Mouse (Mus musculus) gastrocnemius, postnatal 4 days (tissue): ENCODE data around the gene Rgs4. TPM values are rescaled to one million over a fixed set of nuclear protein-coding genes. Genes with fewer than 3 reads are reported as not detected.
A peak's percentile ranks its signal among the peaks of the same experiment; 100 is the strongest.

Source experiments
- DNase-seq, 2 experiments: peaks; one replicate each; pipeline ENCODE4 v3.0.0; 2021 to 2022; ENCODE audit warnings: low spot score in 2 of 2, mixed read lengths in 2 of 2
- long read RNA-seq, 2 experiments: library from polyadenylated mRNA; stranded (forward); transcript quantifications; one replicate each; pipeline ENCODE4 v2.0.0; 2021
- total RNA-seq, 2 experiments: library from RNA; stranded (reverse); gene quantifications; 2 replicates each; pipeline ENCODE4 v1.2.3; 2021

The Rgs4 gene
- 1 to 10 TPM; 5.1 to 5.5 TPM for total RNA-seq
- long read RNA-seq, experiment 1, partial matches to known transcripts, result 0 of 3 reads
- long read RNA-seq, experiment 1, other reads (novel, unspliced or antisense), result 1 of 3 reads
- long read RNA-seq, experiment 2, partial matches to known transcripts, result 0 of 4 reads
- long read RNA-seq, experiment 2, other reads (novel, unspliced or antisense), result 0 of 4 reads

DNA sequence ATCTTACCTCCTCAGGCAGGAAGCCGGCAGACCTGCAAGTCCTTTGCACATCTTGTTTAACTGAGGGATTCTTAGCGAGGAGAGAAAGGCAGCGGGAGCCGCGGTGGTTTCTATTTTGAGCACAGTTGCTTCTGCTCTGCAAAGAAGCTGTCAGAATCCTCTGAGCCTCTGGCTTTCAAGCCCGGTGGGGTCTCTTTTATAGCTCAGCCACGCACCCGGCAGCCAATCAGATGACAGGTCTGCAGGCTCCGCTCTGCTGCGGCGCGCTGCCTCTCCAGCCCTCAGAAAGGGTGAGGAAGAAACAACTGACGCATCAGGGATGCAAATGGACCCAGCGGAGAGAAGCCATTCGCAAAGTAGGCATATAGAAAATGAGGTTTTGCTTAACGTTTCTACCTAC, at the start of gene Rgs4:
Gene Rgs4 (minus strand): TSS at position 170 of the 400 bp plus-strand sequence.
- DNase-seq, result peak; percentile 24 to 50

DNA sequence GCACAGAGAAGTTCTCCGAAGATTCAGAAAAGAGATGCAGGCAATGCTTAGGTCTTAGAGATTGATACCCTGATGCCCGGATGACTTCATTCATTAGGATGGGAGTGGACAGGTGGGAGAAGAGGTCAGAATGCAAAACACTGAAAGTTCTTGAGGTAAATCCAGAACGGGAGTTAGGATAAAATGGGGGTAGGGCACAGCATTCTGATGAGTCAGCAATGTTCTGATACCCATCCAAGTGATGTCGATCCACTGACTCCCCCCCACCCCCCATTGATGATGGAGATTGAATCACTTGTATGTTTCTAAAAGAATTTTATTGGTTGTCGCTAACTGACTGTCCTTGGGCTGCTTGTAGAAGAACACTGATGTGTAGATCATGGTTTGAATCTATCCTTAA, 45.0 kb upstream of the Rgs4 start:
- DNase-seq, result no peak

DNA sequence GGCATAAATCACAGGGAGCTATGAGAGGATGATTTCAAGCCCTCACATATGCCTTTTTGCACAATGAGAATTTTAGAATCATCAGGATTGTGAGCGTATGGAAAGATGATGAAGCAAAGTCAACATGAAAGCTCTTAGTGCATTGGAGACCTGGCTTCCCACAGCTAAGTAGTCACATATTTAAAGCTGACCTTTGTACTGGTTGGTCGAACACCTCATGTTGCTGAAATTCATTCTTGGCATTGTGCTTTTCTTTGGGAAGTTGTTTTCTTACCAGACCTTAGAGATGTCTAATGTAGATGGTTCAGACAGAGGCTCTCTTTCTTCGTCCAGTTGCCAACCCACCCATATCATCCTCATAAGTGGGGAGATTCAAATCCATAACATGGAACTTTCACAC, 38.5 kb upstream of the Rgs4 start:
- DNase-seq, result no peak

DNA sequence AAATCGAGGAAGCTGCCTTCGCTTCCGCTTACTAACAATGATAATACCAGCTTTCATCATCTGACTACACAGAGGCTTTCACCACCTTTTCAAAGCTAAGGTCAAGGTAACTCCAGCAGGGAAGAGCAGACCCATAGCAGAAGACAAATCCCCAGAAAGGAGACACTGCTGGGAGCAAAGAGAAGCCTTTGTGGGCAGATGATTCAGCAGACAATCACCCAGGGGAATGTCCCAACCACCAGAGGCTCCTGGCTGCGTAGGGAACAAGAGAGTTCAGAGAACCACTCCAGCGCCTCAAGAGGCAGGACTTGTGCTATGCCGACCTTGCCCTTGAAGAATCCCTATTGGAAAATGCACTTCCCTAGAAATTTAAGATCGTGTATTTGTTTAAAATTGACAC, 29.1 kb upstream of the Rgs4 start:
- DNase-seq, result no peak

DNA sequence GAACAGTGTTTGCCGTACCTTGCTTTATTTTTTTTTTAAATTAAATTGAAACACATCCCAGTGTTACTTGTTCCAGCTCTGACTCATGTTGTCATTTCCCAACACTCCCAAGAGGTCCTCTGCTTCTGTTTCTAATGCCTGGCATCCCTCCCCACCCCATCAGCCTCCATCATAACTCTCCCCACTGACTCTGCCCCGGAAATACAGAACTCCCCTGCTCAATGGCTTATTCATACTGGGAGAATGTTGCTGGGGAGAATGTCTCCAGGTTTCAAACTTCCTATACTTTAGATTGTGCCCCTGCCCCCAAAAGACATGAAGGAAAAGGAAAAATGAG, 17.1 kb upstream of the Rgs4 start:
- no peak for DNase-seq

DNA sequence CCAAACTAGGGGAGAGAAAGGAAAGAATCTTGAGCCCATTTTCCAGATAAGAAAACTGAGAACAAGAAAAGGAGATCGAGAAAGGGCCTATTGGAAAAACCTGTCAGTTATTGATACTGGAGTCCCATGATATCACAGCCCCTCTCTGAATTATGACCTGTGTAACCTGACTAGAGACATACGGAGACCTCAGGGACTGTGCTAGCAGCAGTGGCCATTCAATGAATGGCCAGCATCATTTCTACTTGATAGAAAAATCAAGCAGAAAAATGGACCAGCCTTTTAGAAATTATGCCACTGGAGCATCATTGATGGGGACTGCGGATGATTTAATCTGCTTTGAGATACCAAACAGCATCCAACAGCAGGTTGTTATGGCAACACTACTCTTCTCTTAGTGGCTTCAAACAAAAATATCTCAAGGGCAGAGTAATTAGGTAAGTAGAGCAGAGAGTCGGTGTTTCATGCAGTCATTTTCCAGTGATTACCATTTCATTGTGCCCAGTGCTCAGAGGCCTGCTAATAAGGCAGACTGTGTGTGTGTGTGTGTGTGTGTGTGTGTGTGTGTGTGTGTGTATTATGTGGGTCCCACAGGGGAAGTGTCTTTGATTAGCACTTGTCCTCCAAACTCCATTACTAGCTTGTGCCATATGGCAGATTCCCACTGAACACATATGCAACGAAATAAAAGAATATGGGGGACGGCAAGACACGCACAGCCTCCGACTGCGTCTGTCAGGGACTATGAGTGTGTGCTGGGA, 16.6 kb upstream of the Rgs4 start:
- DNase-seq, result no peak

DNA sequence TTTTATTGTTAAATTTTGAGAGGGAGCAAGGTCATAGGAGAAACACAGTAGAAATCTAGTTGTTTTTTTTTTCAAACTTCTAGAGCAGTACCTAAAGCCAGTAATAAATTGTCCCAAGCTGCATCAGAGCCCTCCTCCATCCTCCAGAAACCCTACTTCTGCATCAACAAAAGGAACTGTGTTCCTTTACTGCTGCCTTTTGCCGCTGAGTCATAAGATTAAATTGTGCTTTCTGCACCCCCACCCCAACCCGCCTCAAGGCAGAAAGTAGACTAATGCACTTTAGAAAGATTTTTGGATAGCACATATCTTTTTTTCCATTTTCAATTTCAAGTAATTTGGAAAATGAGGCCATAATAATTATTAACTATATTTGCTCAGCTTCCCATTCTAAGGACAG, 15.1 kb upstream of the Rgs4 start:
- no peak for DNase-seq

DNA sequence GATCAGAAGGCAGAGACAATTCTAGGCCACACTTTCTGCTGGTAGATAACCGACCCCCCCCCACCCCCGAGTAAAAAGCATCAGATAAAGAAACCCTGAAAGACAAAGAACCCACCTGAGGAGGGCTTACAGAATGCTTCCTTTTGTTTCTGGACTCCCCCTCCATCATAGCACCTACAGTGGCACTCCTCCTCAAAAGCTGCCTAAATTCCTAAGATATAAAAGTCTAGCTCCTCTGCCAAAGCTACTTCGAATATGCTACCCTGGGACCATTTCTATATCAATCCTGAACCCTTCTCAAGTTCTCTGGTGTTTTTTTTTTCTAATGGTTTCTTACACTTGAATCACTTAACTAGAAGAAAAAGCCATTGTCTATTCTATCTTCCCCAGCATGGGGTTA, 9.1 kb upstream of the Rgs4 start:
- DNase-seq, result no peak

DNA sequence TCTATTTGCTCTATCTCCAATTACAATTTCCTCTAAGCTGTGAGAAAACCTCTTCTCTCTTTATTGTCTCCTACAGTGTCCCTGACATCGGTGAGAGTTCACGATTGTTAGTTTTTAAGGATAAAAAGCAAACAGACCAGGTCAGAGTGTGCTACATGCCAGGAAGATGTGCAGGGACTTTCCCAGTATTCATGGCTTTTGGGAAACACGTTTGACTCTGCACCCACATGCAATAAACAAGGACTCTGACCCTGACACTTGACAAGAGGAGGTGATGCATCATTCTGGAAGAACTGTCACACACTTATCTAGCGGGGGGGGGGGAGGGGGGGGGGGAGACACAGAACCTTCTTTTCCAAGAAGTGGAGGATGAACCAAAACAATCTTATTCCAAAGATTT, 5.0 kb upstream of the Rgs4 start:
- DNase-seq, result no peak

DNA sequence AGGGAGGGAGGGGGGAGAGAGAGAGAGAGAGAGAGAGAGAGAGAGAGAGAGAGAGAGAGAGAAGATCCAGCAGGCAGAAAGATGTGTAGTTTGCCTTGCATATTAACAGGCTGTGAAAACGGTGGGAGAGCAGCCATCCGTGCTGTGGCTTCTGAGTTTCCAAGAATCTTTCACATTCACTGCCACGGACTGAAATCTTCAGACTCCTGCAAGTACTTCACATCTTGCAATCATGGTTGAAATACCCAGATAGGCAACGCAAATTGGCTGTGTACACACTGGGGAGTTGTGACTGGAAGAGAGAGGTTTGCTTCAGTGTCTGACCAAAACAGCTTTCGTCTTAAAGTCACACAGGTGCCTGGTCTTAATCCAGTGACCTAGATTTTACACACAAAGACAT, 997 bp upstream of the Rgs4 start:
- no peak for DNase-seq

DNA sequence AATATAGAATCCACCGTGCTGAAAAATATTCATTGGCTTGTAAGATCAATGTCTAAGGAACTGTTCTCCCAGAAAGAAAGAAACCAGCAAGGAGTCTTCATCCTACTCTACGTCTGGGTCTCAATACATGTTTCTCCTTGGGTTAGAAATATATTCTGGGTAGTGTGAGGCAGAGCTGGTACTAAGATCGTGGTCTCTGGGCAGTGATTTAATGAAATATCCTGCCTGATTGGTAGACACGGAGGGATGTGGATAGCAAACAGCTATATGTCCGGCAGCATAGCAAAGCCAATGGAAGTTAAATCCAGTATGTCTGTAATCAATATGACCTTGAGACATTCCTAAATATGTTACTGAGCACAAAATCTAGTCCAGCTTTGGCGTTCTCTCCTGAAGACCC, 460 bp upstream of the Rgs4 start:
- no peak for DNase-seq

DNA sequence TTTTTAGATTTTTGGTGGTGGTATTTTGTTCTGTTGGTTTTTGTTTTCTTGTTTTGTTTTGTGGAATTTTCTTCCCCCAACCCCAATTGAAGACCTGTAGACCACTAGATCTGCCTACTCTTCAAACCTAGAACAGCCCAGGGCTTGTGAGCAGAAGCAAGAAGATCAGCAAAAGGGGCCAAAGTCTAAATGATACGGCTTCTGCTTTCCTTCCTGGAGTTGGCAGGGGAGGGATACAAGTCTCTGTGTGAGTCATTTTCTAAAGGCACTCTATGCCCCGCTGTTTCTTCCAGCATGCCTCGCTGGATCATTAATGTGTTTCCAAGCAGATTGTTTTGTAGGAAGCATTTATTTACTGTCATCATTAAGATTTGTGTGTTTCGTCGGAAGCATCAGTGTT, 6.3 kb downstream of the Rgs4 start:
- no peak for DNase-seq

DNA sequence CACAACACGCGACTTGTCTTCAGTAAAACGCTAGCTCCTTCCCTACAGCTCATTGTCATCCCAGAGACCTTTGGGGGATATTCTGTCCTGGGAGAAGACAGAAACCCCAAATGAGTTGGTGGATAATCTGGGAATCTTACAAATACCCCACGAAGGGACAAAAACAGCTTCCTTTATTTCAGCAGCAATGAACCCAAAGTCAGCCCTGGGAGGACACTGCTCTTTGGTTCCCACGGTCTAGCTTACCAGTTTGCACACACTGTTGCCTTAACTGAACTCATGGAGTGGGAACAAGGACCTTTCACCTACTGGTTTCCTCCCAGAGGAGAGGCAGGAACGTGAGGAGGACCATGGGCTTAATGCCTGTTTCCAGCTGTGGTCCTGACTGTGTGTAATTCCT, 10.2 kb downstream of the Rgs4 start:
- no peak for DNase-seq

DNA sequence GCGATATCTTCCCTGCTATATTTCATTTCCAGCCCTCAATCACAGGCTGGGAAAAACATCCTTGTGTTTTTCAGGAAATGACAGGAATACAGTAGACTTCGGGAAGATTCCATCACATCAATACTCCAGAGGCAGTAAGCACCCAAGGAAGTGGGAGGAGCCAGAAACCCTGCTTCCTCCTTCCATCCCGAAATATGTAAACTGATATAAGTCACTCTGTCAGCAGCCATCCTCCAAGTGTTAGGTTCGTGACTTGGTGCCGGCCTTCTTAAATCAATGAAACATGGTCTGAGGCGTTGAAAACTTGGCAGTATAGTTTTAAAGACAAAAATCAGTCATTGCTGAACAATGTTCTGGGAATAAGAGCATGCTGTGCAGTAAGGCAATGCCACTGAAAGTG, 11.3 kb downstream of the Rgs4 start:
- DNase-seq, result no peak

DNA sequence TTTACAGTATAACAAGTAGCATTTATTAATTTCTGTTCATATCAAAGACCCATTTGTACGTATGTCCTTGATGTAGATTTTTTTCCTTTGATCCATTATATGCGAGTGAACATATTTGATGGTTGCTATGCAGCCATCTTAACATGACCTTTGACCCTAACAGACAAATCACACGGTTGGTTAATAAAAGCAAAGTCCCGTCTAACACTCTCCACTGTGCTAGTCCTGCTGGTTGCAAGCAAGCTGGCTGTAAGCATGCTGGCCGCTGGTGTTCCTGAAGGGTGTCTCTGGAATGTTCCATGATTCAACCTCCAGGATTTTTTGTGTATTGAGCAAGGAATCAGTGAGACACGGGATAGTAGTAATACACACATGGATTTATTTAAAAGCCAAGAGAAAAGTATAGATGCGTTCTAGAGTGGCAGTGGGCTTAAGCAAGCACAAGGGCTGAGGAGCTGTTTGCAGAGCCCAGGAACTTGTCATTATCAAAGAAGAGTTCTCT, 16.8 kb downstream of the Rgs4 start:
- DNase-seq, result no peak

DNA sequence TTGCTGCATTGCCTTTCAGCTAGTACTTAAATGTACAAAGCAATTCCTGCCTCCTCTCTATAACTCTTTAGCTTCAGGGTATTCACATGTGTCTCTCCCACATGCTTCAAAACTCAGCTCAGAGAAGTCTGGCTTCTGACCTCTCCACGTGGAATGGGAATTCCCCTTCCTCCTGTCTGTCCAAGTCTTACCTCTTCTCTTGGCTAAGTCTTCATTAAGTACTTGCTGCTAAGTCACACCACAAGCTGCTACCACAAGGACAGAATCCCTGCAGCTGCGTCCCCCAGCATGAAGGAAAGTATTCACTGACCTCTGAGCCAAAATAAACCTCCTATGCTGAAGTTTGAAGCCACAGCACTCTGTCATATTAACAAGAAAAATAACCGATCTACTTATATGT, 21.1 kb downstream of the Rgs4 start:
- no peak for DNase-seq

DNA sequence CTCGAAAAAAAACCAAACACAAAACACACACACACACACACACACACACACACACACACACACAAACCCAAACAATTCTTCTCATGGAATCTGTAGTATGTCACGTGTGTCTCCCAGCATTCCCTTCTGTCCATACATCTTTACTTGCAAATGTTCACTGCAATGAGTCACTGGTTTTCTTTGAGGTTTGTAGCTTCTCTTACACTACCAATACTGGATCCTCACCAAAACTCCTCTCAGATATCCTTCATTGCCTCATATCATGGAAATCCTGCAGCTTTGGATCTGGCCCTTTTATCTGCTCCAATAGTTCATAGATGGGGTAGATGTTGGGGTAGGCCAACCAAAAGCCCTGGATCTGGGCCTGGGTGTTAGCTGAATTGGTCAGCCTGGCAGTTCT, 25.6 kb downstream of the Rgs4 start:
- no peak for DNase-seq

DNA sequence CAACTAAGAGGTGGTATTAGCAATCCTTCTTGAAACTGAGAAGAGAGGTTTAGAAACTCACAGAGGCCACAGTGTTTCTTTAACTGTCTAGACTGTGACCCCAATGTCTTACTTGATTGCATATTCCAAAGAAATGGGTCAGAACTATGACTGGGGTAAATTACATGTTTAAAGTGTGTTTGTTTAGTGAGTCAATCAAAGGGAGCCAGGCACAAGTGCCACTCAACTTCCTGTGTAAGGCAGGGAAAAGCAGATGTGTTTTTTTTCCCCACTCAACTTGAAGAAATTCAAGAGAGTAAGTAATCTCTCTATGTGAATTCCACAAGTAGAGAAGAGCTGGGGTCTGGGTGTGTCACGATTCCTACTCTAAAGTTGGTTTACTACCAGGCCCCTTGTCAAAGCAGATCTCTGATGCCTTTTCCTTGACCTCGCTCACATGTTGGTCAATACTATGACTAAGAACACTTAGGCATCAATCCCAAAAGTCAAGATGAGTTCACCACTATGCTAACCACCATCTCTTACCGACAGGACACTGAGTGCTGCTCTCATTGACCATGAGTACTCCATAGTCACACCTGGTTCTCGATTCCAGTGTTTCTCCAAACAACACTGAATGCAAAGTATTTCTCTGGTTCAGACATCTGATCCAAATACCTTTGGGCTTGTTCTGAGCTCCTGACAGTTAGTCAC, 42.9 kb downstream of the Rgs4 start:
- DNase-seq, result no peak

DNA sequence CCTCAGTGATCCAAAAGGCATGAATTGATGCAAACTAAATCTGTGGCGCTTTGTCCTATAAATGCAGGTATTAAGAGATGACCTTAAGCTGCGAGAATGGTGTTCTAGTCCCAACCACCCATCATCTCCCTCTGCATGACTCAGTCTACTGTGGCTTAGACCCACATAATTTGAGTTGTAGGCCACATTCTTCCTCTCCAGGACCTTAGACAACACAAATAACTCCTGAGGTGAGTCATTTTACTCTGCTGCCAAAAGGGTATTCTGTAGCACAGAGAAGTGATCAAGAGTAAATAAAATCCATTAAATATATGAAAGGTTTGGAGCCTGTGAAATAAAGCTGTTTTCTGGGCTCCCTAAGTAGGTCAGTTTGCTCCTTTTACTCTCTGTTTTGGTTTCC, 48.3 kb downstream of the Rgs4 start:
- DNase-seq, result no peak

DNA sequence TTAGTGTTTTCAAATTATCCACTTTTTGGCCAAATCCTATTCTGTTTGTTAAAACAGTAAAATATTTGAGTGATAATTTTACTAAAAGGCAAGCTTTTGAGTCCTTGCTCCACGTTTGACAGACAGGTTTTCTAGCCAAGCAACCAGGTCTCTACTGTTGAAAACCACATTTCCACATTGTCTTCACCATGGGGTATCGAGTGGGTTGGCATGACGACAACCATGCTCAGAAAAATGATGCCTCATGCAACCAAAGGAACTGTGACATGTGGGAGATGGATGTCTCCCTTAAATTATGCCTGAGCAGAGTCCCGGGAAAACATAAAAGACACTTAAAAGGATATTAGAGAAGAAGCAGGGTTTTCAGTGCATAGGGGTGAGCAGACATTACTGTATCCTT, 50.2 kb downstream of the Rgs4 start:
- DNase-seq, result no peak

DNA sequence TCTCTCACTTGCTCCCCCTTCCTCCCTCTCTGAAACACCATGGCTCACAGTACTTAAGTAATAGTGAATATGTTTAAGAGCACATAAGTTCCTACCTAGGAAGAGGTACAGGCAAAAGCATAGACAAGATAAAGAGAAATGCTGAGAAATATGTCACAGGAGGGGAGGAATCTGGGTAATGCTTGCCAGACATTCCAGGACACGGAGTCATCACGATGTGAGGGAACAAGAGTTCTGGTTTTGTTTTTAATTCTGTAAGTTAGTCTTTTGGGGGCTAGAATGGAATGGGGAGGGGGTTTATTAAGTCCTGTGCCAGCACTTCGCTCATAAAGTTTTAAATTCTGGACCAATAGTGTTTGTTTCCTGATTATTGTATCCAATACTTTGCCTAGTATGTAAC, 52.1 kb downstream of the Rgs4 start:
- no peak for DNase-seq

DNA sequence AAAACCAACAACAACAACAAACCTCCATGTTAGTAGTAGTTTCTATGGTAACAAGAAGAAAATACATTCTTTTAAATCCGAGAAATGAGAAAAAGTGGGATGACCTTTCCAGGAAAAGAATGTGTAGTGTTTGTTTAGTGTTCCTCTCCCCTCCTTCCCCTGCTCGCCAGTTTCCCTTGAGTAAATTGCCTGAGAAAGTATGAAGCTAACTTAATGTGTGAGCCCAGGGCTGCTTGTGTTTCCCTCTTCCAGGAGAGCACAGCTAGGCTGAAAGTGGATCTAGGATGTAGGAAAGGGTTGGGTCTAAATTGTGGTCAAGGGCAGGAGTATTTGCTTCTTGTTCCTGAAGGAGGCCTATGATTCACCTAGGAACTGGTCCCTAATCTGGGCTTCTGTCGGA, 53.9 kb downstream of the Rgs4 start:
- DNase-seq, result no peak

DNA sequence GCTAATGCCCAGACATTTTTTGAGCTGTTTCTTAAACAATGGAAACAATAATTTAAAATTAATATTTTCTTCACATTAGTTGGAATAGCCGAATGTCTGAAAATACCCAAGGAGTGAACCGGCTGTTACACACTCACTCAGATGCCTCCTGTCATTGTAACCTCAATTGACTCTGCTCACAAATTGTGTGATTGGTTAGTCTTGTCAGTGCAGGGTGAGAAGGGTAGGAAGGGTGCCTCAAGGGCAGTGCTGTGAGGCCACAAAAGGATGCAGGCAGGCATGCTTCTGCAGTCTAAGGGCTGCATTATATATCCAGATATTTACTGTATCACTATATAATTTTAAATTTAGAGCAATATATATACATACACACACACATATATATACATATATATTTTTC, 54.4 kb downstream of the Rgs4 start:
- no peak for DNase-seq
